Mouse (Mus musculus): ENCODE measurements around the gene Pqlc3.
A peak's percentile ranks its signal among the peaks of the same experiment; 100 is the strongest.
"Not testable (repeated sequence)": the region's sequence is repeated elsewhere in the genome, so short reads cannot be mapped to it uniquely, and the experiment has no call there.

Gene Pqlc3

GRCm38 (mm10) chr12:17036532-17036931 is 36.3 kb upstream of the Pqlc3 start:
- TF ChIP-seq CTCF (conservative IDR thresholded peaks at IDR 0.05; ENCODE audit: low read length) = no peak
- no peak for TF ChIP-seq POU5F1 (IDR thresholded peaks at IDR 0.05; ENCODE audit: borderline replicate concordance, low read length)
- no peak for TF ChIP-seq NANOG (IDR thresholded peaks at IDR 0.05; ENCODE audit: borderline replicate concordance, low read length)
- no peaks in the 10 kb centered on the region for H3K27me3 ChIP-seq (ENCODE audit: insufficient read depth, low read length)
- H3K4me3 ChIP-seq (replicated peaks; ENCODE audit: low read length) = no peak overlapping the region
- peaks cover 31% of the 10 kb centered on the region for H3K4me1 ChIP-seq (replicated peaks; ENCODE audit: low read depth, low read length)
- no peaks in the 10 kb centered on the region for H3K36me3 ChIP-seq (ENCODE audit: insufficient read depth, low read length)
- no peaks in the 10 kb centered on the region for H3K9me3 ChIP-seq (ENCODE audit: low read length)

- H3K36me3 ChIP-seq (ENCODE audit: insufficient read depth, low read length) = no peaks in the 10 kb centered on the region
- TF ChIP-seq POU5F1 (IDR thresholded peaks at IDR 0.05; ENCODE audit: borderline replicate concordance, low read length) (no peak), NANOG (IDR thresholded peaks at IDR 0.05; ENCODE audit: borderline replicate concordance, low read length) (no peak), CTCF (conservative IDR thresholded peaks at IDR 0.05; ENCODE audit: low read length) (peak; percentile 77)
These were observed 34.9 kb upstream of the Pqlc3 start for GRCm38 (mm10) chr12:17035128-17035527.

GRCm38 (mm10) chr12:17034671-17035070 is 34.5 kb upstream of the Pqlc3 start:
- Histone ChIP-seq H3K36me3 (ENCODE audit: insufficient read depth, low read length) (no peaks in the 10 kb centered on the region), H3K27me3 (ENCODE audit: insufficient read depth, low read length) (no peaks in the 10 kb centered on the region), H3K4me1 (replicated peaks; ENCODE audit: low read depth, low read length) (peaks cover 31% of the 10 kb centered on the region), H3K4me3 (replicated peaks; ENCODE audit: low read length) (no peak overlapping the region), H3K9me3 (ENCODE audit: low read length) (no peaks in the 10 kb centered on the region)
- TF ChIP-seq NANOG (IDR thresholded peaks at IDR 0.05; ENCODE audit: borderline replicate concordance, low read length) (no peak), POU5F1 (IDR thresholded peaks at IDR 0.05; ENCODE audit: borderline replicate concordance, low read length) (no peak), CTCF (conservative IDR thresholded peaks at IDR 0.05; ENCODE audit: low read length) (no peak)

More at GRCm38 (mm10) chr12:17035128-17035527, 34.9 kb upstream of the Pqlc3 start:
- peaks cover 31% of the 10 kb centered on the region for H3K4me1 ChIP-seq (replicated peaks; ENCODE audit: low read depth, low read length)
- no peaks in the 10 kb centered on the region for H3K27me3 ChIP-seq (ENCODE audit: insufficient read depth, low read length)
- no peak overlapping the region for H3K4me3 ChIP-seq (replicated peaks; ENCODE audit: low read length)
- H3K9me3 ChIP-seq (ENCODE audit: low read length) = no peaks in the 10 kb centered on the region

- H3K4me1 ChIP-seq (replicated peaks; ENCODE audit: low read depth, low read length) = peaks cover 31% of the 10 kb centered on the region
- no peaks in the 10 kb centered on the region for H3K36me3 ChIP-seq (ENCODE audit: insufficient read depth, low read length)
- no peaks in the 10 kb centered on the region for H3K27me3 ChIP-seq (ENCODE audit: insufficient read depth, low read length)
- no peak for TF ChIP-seq POU5F1 (IDR thresholded peaks at IDR 0.05; ENCODE audit: borderline replicate concordance, low read length)
- TF ChIP-seq NANOG (IDR thresholded peaks at IDR 0.05; ENCODE audit: borderline replicate concordance, low read length) = no peak
- TF ChIP-seq CTCF (conservative IDR thresholded peaks at IDR 0.05; ENCODE audit: low read length) = no peak
- H3K9me3 ChIP-seq (ENCODE audit: low read length) = no peaks in the 10 kb centered on the region
- H3K4me3 ChIP-seq (replicated peaks; ENCODE audit: low read length) = no peak overlapping the region
These were observed 33.2 kb upstream of the Pqlc3 start for GRCm38 (mm10) chr12:17033464-17033841.

GRCm38 (mm10) chr12:17032694-17033463 is 32.7 kb upstream of the Pqlc3 start:
- TF ChIP-seq POU5F1 (IDR thresholded peaks at IDR 0.05; ENCODE audit: borderline replicate concordance, low read length) (no peak), CTCF (conservative IDR thresholded peaks at IDR 0.05; ENCODE audit: low read length) (peak; percentile 39), NANOG (IDR thresholded peaks at IDR 0.05; ENCODE audit: borderline replicate concordance, low read length) (no peak)
- no peaks in the 10 kb centered on the region for H3K36me3 ChIP-seq (ENCODE audit: insufficient read depth, low read length)
- peaks cover 31% of the 10 kb centered on the region for H3K4me1 ChIP-seq (replicated peaks; ENCODE audit: low read depth, low read length)
- H3K4me3 ChIP-seq (replicated peaks; ENCODE audit: low read length) = no peak overlapping the region
- H3K9me3 ChIP-seq (ENCODE audit: low read length) = 0 out of 2 replicates have a peak, but pooled peaks cover 4% of the 10 kb centered on the region
- H3K27me3 ChIP-seq (ENCODE audit: insufficient read depth, low read length) = no peaks in the 10 kb centered on the region

- H3K27me3 ChIP-seq (ENCODE audit: insufficient read depth, low read length) = no peaks in the 10 kb centered on the region
- peaks cover 12% of the 10 kb centered on the region; the same call in 1 of the 2 replicates for H3K9me3 ChIP-seq (ENCODE audit: low read length)
- TF ChIP-seq NANOG (IDR thresholded peaks at IDR 0.05; ENCODE audit: borderline replicate concordance, low read length) (no peak), POU5F1 (IDR thresholded peaks at IDR 0.05; ENCODE audit: borderline replicate concordance, low read length) (no peak), CTCF (conservative IDR thresholded peaks at IDR 0.05; ENCODE audit: low read length) (no peak)
- H3K36me3 ChIP-seq (ENCODE audit: insufficient read depth, low read length) = no peaks in the 10 kb centered on the region
- 0 out of 2 replicates have a peak, but pooled peaks cover 3% of the 10 kb centered on the region for H3K4me1 ChIP-seq (replicated peaks; ENCODE audit: low read depth, low read length)
- H3K4me3 ChIP-seq (replicated peaks; ENCODE audit: low read length) = no peak overlapping the region
These were observed 24.4 kb upstream of the Pqlc3 start for GRCm38 (mm10) chr12:17024554-17025110.

- H3K27me3 ChIP-seq (ENCODE audit: insufficient read depth, low read length) = no peaks in the 10 kb centered on the region
- no peaks in the 10 kb centered on the region for H3K36me3 ChIP-seq (ENCODE audit: insufficient read depth, low read length)
- TF ChIP-seq POU5F1 (IDR thresholded peaks at IDR 0.05; ENCODE audit: borderline replicate concordance, low read length) (no peak), NANOG (IDR thresholded peaks at IDR 0.05; ENCODE audit: borderline replicate concordance, low read length) (no peak), CTCF (conservative IDR thresholded peaks at IDR 0.05; ENCODE audit: low read length) (no peak)
- peaks cover 8% of the 10 kb centered on the region; the same call in 1 of the 2 replicates for H3K9me3 ChIP-seq (ENCODE audit: low read length)
- H3K4me1 ChIP-seq (replicated peaks; ENCODE audit: low read depth, low read length) = 0 out of 2 replicates have a peak, but pooled peaks cover 5% of the 10 kb centered on the region
- no peak overlapping the region for H3K4me3 ChIP-seq (replicated peaks; ENCODE audit: low read length)
These were observed 21.9 kb upstream of the Pqlc3 start for GRCm38 (mm10) chr12:17022145-17022544.

GRCm38 (mm10) chr12:17021125-17021524 is 20.9 kb upstream of the Pqlc3 start:
- H3K36me3 ChIP-seq (ENCODE audit: insufficient read depth, low read length); H3K4me3 ChIP-seq (replicated peaks; ENCODE audit: low read length); H3K4me1 ChIP-seq (replicated peaks; ENCODE audit: low read depth, low read length); H3K27me3 ChIP-seq (ENCODE audit: insufficient read depth, low read length); H3K9me3 ChIP-seq (ENCODE audit: low read length): not testable (repeated sequence)
